Mouse (Mus musculus): ENCODE measurements at regions not wholly inside any gene's neighbourhood (a gene's known extent, or its start where the extent isn't known, plus 50 kb on each side); places are given as distances from the start of the nearest gene placed in this dataset.

- 0 out of 2 replicates have a peak, but pooled peaks have one; percentile 11 for ATAC-seq (ENCODE audit: poor library complexity, severe bottlenecking)
These were observed 50.8 kb upstream of the Mboat1 start for GRCm38 (mm10) chr13:30085446-30085845.

GRCm38 (mm10) chr13:30085005-30085404, 51.3 kb upstream of the Mboat1 start:
- ATAC-seq (ENCODE audit: poor library complexity, severe bottlenecking), result peak; percentile 100

GRCm38 (mm10) chr13:30084386-30084785, 51.9 kb upstream of the Mboat1 start:
- ATAC-seq (ENCODE audit: poor library complexity, severe bottlenecking), result no peak

- no peak for ATAC-seq (ENCODE audit: poor library complexity, severe bottlenecking)
These were observed 52.3 kb upstream of the Mboat1 start for GRCm38 (mm10) chr13:30083949-30084348.

- no peak for ATAC-seq (ENCODE audit: poor library complexity, severe bottlenecking)
These were observed 53.5 kb upstream of the Mboat1 start for GRCm38 (mm10) chr13:30082761-30083160.

- ATAC-seq (ENCODE audit: poor library complexity, severe bottlenecking), result no peak
These were observed 55.4 kb upstream of the Mboat1 start for GRCm38 (mm10) chr13:30080705-30081474.

- no peak for ATAC-seq (ENCODE audit: poor library complexity, severe bottlenecking)
These were observed 61.7 kb upstream of the Mboat1 start for GRCm38 (mm10) chr13:30074517-30075064.

GRCm38 (mm10) chr13:30074069-30074468, 62.2 kb upstream of the Mboat1 start:
- no peak for ATAC-seq (ENCODE audit: poor library complexity, severe bottlenecking)

GRCm38 (mm10) chr13:30069397-30069796, 66.9 kb upstream of the Mboat1 start:
- ATAC-seq (ENCODE audit: poor library complexity, severe bottlenecking), result no peak

GRCm38 (mm10) chr13:30067581-30068375, 68.5 kb upstream of the Mboat1 start:
- no peak for ATAC-seq (ENCODE audit: poor library complexity, severe bottlenecking)

GRCm38 (mm10) chr13:30065520-30065919, 70.8 kb upstream of the Mboat1 start:
- no peak for ATAC-seq (ENCODE audit: poor library complexity, severe bottlenecking)

GRCm38 (mm10) chr13:30063741-30064140, 72.5 kb upstream of the Mboat1 start:
- no peak for ATAC-seq (ENCODE audit: poor library complexity, severe bottlenecking)

- ATAC-seq (ENCODE audit: poor library complexity, severe bottlenecking), result no peak
These were observed 74.0 kb upstream of the Mboat1 start for GRCm38 (mm10) chr13:30062285-30062684.

- no peak for ATAC-seq (ENCODE audit: poor library complexity, severe bottlenecking)
These were observed 69.3 kb upstream of the E2f3 start for GRCm38 (mm10) chr13:30055141-30055645.

GRCm38 (mm10) chr13:30051891-30052550, 66.2 kb upstream of the E2f3 start:
- no peak for ATAC-seq (ENCODE audit: poor library complexity, severe bottlenecking)

GRCm38 (mm10) chr13:30050745-30051508, 65.1 kb upstream of the E2f3 start:
- no peak for ATAC-seq (ENCODE audit: poor library complexity, severe bottlenecking)

GRCm38 (mm10) chr13:30048260-30048859, 62.5 kb upstream of the E2f3 start:
- ATAC-seq (ENCODE audit: poor library complexity, severe bottlenecking), result no peak

- no peak for ATAC-seq (ENCODE audit: poor library complexity, severe bottlenecking)
These were observed 60.8 kb upstream of the E2f3 start for GRCm38 (mm10) chr13:30046504-30047169.

- ATAC-seq (ENCODE audit: poor library complexity, severe bottlenecking), result no peak
These were observed 60.2 kb upstream of the E2f3 start for GRCm38 (mm10) chr13:30046061-30046460.

Data from megakaryocyte, adult 5-6 weeks (primary cell).